Mouse (Mus musculus) liver, adult 2 months (tissue): ENCODE results near the gene Slc12a1. TPM values are rescaled to one million over a fixed set of nuclear protein-coding genes. Genes with fewer than 3 reads are reported as not detected.
"Not testable (repeated sequence)": the region's sequence is repeated elsewhere in the genome, so short reads cannot be mapped to it uniquely, and the experiment has no call there.

Source experiments
- DNase-seq: peaks from one replicate; pipeline ENCODE4 v3.0.0-alpha.2; 2011; ENCODE audit warnings: low read depth, low spot score; ENCODE audit errors: extremely low read depth
- H3K27ac ChIP-seq: fragments of 200-500 bp; replicated peaks from 2 replicates; pipeline ENCODE4 v1.5.1; 2012; ENCODE audit warnings: low read depth, mild to moderate bottlenecking, control low read depth, inconsistent platforms, low read length; ENCODE audit not compliant: insufficient read depth
- H3K27me3 ChIP-seq: fragments of 200-500 bp; 2 replicates; pipeline ENCODE4 v1.6.1; 2012; ENCODE audit warnings: mild to moderate bottlenecking, moderate library complexity, low read length, inconsistent platforms; ENCODE audit not compliant: control insufficient read depth, insufficient read depth
- H3K36me3 ChIP-seq: fragments of 200-500 bp; 2 replicates; pipeline ENCODE4 v1.6.1; 2012; ENCODE audit warnings: low read length, inconsistent platforms; ENCODE audit not compliant: control insufficient read depth, insufficient read depth
- H3K4me1 ChIP-seq: fragments of 200-500 bp; 2 replicates; pipeline ENCODE4 v1.6.1; 2011; ENCODE audit warnings: low read length; ENCODE audit not compliant: control insufficient read depth, insufficient read depth
- H3K4me3 ChIP-seq: fragments of 200-500 bp; 2 replicates; pipeline ENCODE4 v1.5.1; 2011; ENCODE audit warnings: low read depth, mild to moderate bottlenecking, control low read depth, low read length, moderate library complexity; ENCODE audit not compliant: insufficient read depth
- H3K79me2 ChIP-seq: fragments of 200-500 bp; 2 replicates; pipeline ENCODE4 v1.6.1; 2012; ENCODE audit warnings: inconsistent platforms, mild to moderate bottlenecking, low read length, moderate library complexity; ENCODE audit not compliant: control insufficient read depth, insufficient read depth
- H3K9ac ChIP-seq: fragments of 200-500 bp; 2 replicates; pipeline ENCODE4 v1.6.1; 2012; ENCODE audit warnings: low read depth, mild to moderate bottlenecking, control low read depth, inconsistent platforms, low read length
- CTCF ChIP-seq: fragments of 200-500 bp; IDR thresholded peaks from 2 replicates; pipeline ENCODE4 v1.5.1; 2011; ENCODE audit warnings: low read depth, low read length, control low read depth
- POLR2A ChIP-seq: fragments of 200-500 bp; IDR thresholded peaks from 2 replicates; pipeline ENCODE4 v1.6.1; 2011; ENCODE audit warnings: low read length, control low read depth; ENCODE audit not compliant: insufficient read depth; ENCODE audit errors: extremely low read depth
- WGBS: fragments of 180-500 bp; shearing (Covaris S2); methylation state at CpG from one replicate; pipeline ENCODE4 v1.1.7; 2018; 5-methylcytosine and 5-hydroxymethylcytosine counted together
- polyA plus RNA-seq: library from polyadenylated mRNA; depleted of rRNA; stranded (reverse); fragments of >200 nt; gene quantifications from 2 replicates; pipeline ENCODE4 v1.2.3, GENCODE M21; 2012; rRNA removed
- total RNA-seq: library from RNA; depleted of rRNA; stranded (reverse); fragments of >200 nt; gene quantifications from 2 replicates; pipeline ENCODE4 v1.2.3, GENCODE M21; 2014; rRNA removed

Slc12a1 gene
- total RNA-seq (0.07 TPM in 1 of 2 replicates, not detected in the other), polyA plus RNA-seq (not detected in 2 replicates)

GRCm38 (mm10) chr2:125152388-125152787 is at the start of gene Slc12a1:
Gene Slc12a1, plus strand, starts transcription at chr2:125152505.
- WGBS = 84% methylated on average over 6 of the region's 6 CpGs
- H3K4me3 ChIP-seq = no peak within 1 kb of the TSS
- DNase-seq = no peak
- H3K4me1 ChIP-seq = no peaks in the 10 kb centered on the region
- no peak for TF ChIP-seq CTCF
- no peak for TF ChIP-seq POLR2A
- no peaks in the 10 kb centered on the region for H3K79me2 ChIP-seq
- H3K27me3 ChIP-seq = no peaks in the 10 kb centered on the region
- H3K9ac ChIP-seq = no peak within 1 kb of the TSS
- no peak within 1 kb of the TSS for H3K27ac ChIP-seq
- H3K36me3 ChIP-seq = no peaks in the 10 kb centered on the region

GRCm38 (mm10) chr2:125104491-125104890 is 47.8 kb upstream of the Slc12a1 start:
- 92% methylated on average over 13 of the region's 13 CpGs for WGBS
- not testable (repeated sequence) for H3K4me3 ChIP-seq, DNase-seq, H3K9ac ChIP-seq, H3K79me2 ChIP-seq, H3K4me1 ChIP-seq, H3K27ac ChIP-seq, H3K27me3 ChIP-seq
- H3K36me3 ChIP-seq = peaks cover 10% of the 10 kb centered on the region; the same call in 1 of the 2 replicates

- H3K9ac ChIP-seq, H3K4me3 ChIP-seq, H3K4me1 ChIP-seq, H3K27ac ChIP-seq, DNase-seq, H3K36me3 ChIP-seq, H3K79me2 ChIP-seq, H3K27me3 ChIP-seq: not testable (repeated sequence)
- over 99% methylated on average over 4 of the region's 4 CpGs for WGBS
Observed at GRCm38 (mm10) chr2:125106536-125106935, 45.8 kb upstream of the Slc12a1 start.

GRCm38 (mm10) chr2:125119381-125120110 is 32.8 kb upstream of the Slc12a1 start:
- H3K27me3 ChIP-seq = no peaks in the 10 kb centered on the region
- no peak overlapping the region for H3K27ac ChIP-seq
- no peaks in the 10 kb centered on the region; the same call in 1 of the 2 replicates for H3K36me3 ChIP-seq
- no peak for TF ChIP-seq CTCF
- no peak for TF ChIP-seq POLR2A
- peaks cover 11% of the 10 kb centered on the region; the same call in 1 of the 2 replicates for H3K79me2 ChIP-seq
- peaks cover 6% of the 10 kb centered on the region; the same call in 1 of the 2 replicates for H3K4me1 ChIP-seq
- H3K9ac ChIP-seq = no peak overlapping the region
- H3K4me3 ChIP-seq = no peak overlapping the region
- WGBS = 93% methylated on average over 6 of the region's 6 CpGs
- DNase-seq = no peak

GRCm38 (mm10) chr2:125122288-125122623 is 30.0 kb upstream of the Slc12a1 start:
- Histone ChIP-seq H3K79me2 (peaks cover 11% of the 10 kb centered on the region; the same call in 1 of the 2 replicates), H3K4me3 (peak overlapping the region; percentile 65; the same call in 1 of the 2 replicates), H3K36me3 (no peaks in the 10 kb centered on the region), H3K4me1 (peaks cover 6% of the 10 kb centered on the region; the same call in 1 of the 2 replicates), H3K9ac (no peak overlapping the region), H3K27me3 (no peaks in the 10 kb centered on the region), H3K27ac (no peak overlapping the region)
- no peak for DNase-seq
- TF ChIP-seq CTCF (no peak), POLR2A (no peak)
- 55% methylated on average over 4 of the region's 4 CpGs for WGBS
